Mouse (Mus musculus) thymus, postnatal 10 days (tissue): ENCODE measurements around the gene Socs5.

Experiments used
- DNase-seq, 2 experiments: peaks; one replicate each; pipeline ENCODE4 v3.0.0; 2021; ENCODE audit warnings: low spot score in 2 of 2

The Socs5 gene

GRCm38 (mm10) chr17:87167407-87167806, 59.9 kb downstream of the Socs5 start:
- no peak for DNase-seq

DNA sequence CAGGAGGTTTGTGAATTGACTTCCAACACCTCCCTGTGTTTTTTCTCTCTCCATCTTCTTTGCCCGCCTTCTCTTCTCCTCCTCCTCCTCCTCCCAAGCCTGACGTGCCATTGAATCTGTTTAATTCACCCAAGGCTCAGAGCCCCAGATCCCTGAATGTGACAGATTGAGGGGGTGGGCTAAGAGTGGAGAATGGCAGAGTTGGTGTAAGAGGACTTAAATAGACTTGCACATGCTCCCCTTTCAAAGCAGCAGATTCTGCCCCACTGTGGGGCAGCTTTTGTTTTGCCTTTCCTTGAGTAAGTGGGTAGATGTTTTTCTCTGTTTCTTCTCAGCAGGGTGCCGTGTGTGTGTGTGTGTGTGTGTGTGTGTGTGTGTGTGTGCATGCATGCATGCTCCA, 61.6 kb downstream of the Socs5 start:
- DNase-seq, result no peak

DNA sequence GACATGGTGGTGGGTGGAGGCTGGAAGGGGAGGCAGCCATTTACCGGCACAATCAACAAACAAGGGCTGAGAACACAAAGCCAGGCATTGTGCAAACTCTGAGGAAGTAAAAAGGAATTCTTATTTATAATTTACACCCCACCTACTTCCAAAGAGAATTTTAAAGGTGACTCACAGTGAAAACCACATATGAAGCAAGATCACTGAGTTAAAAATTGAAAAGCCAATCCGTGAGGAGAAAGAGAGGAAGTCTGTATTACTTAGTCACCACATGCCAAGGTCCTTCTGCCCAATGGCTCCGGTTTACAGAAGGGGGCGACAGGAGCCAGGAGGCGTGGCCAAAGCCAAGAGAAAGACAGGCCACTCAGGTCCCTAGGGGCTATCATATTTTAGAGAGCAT, 62.9 kb downstream of the Socs5 start:
- no peak for DNase-seq

GRCm38 (mm10) chr17:87172031-87172430, 64.6 kb downstream of the Socs5 start:
- no peak for DNase-seq

DNA sequence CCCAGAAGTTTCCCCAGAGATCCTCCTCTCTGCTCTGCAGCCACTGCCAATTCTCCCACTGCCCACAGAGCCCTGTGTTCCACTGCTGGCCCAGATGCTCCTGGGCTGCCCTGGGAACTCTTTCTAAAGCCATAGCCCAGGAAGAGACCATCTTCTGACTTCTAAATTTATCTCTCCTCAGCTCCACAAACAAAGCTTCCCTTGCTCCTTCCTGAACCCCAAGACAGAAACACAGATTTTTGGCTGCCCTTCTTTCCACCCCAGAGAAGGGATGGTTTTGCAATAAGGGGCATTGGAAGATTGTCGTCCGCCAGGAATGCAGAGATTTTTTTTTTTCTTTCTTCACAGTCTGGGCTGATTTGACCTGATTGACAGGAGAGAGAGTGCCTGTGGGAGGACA, 66.5 kb downstream of the Socs5 start:
- DNase-seq, result no peak

GRCm38 (mm10) chr17:87174651-87175331, 67.3 kb downstream of the Socs5 start:
- no peak for DNase-seq

DNA sequence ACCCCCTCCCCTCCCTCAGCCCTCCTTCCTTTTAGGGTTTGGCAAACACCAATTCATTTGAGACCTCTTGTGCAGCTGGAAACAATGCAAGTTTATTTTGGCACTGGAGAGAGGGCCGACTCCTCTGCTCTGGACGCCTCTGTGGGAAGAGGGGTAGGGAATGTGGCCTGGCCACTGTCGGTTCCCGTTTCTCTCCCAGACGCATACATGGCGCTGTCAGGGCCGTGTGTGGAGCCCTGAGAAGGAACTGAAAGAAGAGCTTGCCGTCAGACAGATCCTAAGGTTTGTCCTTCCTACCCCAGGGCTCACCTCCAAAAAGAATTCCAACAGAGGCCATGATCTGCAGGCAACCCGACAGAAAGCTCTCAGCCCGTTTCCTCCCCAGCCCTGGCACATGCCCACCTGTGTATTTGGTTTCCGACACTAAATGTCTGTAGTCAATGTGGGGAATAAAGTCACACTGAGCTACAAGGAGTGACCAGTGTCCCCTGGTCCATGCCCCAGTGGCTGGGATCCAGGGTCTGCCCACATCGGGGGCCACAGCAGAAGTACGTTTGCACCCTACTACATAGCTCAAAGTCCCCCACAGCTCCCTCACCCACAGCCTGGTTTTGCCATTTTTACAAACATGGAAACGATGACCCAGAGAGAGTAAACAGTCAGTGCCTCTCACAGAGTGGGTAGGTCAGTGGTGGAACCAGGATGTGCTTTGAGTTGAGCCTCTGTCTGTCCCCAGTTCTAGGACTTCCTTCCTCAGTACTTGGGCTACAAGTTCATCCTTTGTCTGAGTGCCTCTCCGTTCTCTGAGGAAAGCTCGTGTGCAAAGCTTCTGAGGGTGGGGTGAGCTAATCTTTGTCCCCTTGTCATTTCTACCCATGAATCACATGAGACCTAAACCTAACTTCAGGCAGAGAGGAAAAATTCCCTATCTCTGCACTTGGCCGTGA, 68.9 kb downstream of the Socs5 start:
- no peak for DNase-seq

DNA sequence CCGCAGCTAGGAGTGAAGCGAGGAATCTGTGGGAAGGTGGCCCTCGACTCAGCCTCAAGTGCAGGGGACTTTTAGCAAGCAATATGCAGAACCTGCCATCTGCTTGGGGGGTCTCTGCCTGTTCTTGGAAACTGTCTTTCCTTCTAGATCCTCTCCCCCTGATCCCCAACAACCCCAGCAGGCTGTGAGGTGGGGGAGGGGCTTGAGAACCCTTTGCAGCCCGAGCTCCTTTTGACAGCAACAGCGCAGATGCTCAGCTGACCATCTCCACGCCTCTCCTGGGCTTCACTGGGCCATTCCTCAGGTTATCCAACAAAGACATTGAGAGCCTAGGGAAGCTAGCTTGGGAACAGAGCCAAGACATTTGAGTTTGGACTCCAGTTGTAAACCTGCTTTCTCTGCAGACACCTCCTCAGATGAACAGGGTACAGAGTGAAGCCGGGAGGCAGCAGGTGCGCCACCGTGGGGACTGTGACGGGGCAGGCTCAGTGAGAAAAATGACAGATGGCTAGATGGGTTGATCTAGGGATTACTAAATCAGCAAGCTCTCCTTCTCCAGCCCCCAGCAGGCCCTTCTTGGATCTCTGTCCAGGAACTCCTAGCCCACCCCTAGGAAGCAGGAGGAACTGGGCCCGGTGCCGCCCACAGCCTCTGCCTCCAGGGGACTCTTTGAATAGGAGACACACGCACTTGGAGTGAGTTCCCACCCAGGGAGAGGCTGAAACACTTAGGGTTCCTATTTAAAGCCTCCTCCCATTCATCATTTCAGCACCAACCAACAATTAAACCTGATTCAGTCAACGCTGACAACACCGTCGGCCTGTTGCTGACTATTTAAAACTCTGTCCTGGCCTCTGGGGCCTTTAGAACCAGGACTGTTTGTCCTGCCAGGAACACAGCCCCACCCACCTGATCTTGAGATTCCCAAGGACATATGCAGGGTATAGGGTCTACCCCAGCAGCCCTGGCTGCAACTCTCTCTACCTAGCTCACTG, 71.4 kb downstream of the Socs5 start:
- DNase-seq, result peak; percentile 49 to 62

- no peak for DNase-seq
Observed at GRCm38 (mm10) chr17:87179939-87180550, 72.6 kb downstream of the Socs5 start.

GRCm38 (mm10) chr17:87181683-87182346, 74.3 kb downstream of the Socs5 start:
- DNase-seq, result no peak

GRCm38 (mm10) chr17:87185461-87186066, 78.1 kb downstream of the Socs5 start:
- DNase-seq, result no peak

GRCm38 (mm10) chr17:87187005-87187404, 79.5 kb downstream of the Socs5 start:
- no peak for DNase-seq
